Mouse (Mus musculus) v-Abl transformed pro-B cells (cell line): ENCODE measurements around the gene Adamtsl2.

Source experiments
- in situ Hi-C, 2 experiments: fragments of 400-800 bp; cut with MboI; formaldehyde crosslinking; loops; one replicate each; pipeline ENCODE4 v1.15.1; 2025; ENCODE audit not compliant: unreplicated experiment in 2 of 2

The Adamtsl2 gene

GRCm38 (mm10) chr2:27071978-27072377, 7.2 kb upstream of the Adamtsl2 start, which contains the start of gene Mymk:
Gene Mymk (minus strand): TSS chr2:27072179.
- in situ Hi-C loops, result loop anchor here in 1 of 2 experiments (10.0 kb wide), 1 partner anchor 693 kb away; no protein-coding TSS in a partner anchor

- in situ Hi-C loops, result loop anchor here in 1 of 2 experiments (10.0 kb wide), 1 partner anchor 691 kb away; no protein-coding TSS in a partner anchor
Measured at GRCm38 (mm10) chr2:27073407-27073806, 5.8 kb upstream of the Adamtsl2 start.

- in situ Hi-C loops, result loop anchor here (5.0 to 10.0 kb wide), 5 partner anchors 33 to 690 kb away; partner anchors contain the start of gene Vav2 (in 1 of the 2)
Measured at GRCm38 (mm10) chr2:27074804-27075203, 4.4 kb upstream of the Adamtsl2 start.

GRCm38 (mm10) chr2:27075485-27075884, 3.7 kb upstream of the Adamtsl2 start:
- in situ Hi-C loops, result loop anchor here (5.0 to 10.0 kb wide), 5 partner anchors 33 to 689 kb away; partner anchors contain the start of gene Vav2 (in 1 of the 2)

- in situ Hi-C loops, result loop anchor here (5.0 to 10.0 kb wide), 5 partner anchors 35 to 687 kb away; partner anchors contain the start of gene Vav2 (in 1 of the 2)
Measured at GRCm38 (mm10) chr2:27077655-27078244, 1.4 kb upstream of the Adamtsl2 start.

- in situ Hi-C loops, result loop anchor here (5.0 to 10.0 kb wide), 5 partner anchors 36 to 686 kb away; partner anchors contain the start of gene Vav2 (in 1 of the 2)
Measured at GRCm38 (mm10) chr2:27078312-27078711, 867 bp upstream of the Adamtsl2 start.

GRCm38 (mm10) chr2:27079649-27080048, 470 bp downstream of the Adamtsl2 start:
- in situ Hi-C loops, result loop anchor here (5.0 to 10.0 kb wide), 5 partner anchors 37 to 685 kb away; partner anchors contain the start of gene Vav2 (in 1 of the 2)

- in situ Hi-C loops, result no loop called here
Measured at GRCm38 (mm10) chr2:27083761-27084475, 4.7 kb downstream of the Adamtsl2 start.

- in situ Hi-C loops, result no loop called here
Measured at GRCm38 (mm10) chr2:27084963-27085362, 5.8 kb downstream of the Adamtsl2 start.

GRCm38 (mm10) chr2:27085801-27086200, 6.6 kb downstream of the Adamtsl2 start:
- in situ Hi-C loops, result no loop called here

GRCm38 (mm10) chr2:27086483-27087010, 7.4 kb downstream of the Adamtsl2 start:
- in situ Hi-C loops, result no loop called here

GRCm38 (mm10) chr2:27087581-27087980, 8.4 kb downstream of the Adamtsl2 start:
- in situ Hi-C loops, result no loop called here

GRCm38 (mm10) chr2:27088071-27088644, 9.0 kb downstream of the Adamtsl2 start:
- in situ Hi-C loops, result no loop called here

GRCm38 (mm10) chr2:27088700-27089099, 9.5 kb downstream of the Adamtsl2 start:
- in situ Hi-C loops, result no loop called here

- in situ Hi-C loops, result no loop called here
Measured at GRCm38 (mm10) chr2:27089238-27089637, 10.1 kb downstream of the Adamtsl2 start.

GRCm38 (mm10) chr2:27095178-27095577, 16.0 kb downstream of the Adamtsl2 start:
- in situ Hi-C loops, result no loop called here

- in situ Hi-C loops, result no loop called here
Measured at GRCm38 (mm10) chr2:27096341-27096981, 17.3 kb downstream of the Adamtsl2 start.

GRCm38 (mm10) chr2:27097241-27097656, 18.1 kb downstream of the Adamtsl2 start:
- in situ Hi-C loops, result no loop called here

- in situ Hi-C loops, result no loop called here
Measured at GRCm38 (mm10) chr2:27097776-27098175, 18.6 kb downstream of the Adamtsl2 start.

- in situ Hi-C loops, result no loop called here
Measured at GRCm38 (mm10) chr2:27103554-27103953, 24.4 kb downstream of the Adamtsl2 start.
